Mouse (Mus musculus) liver, postnatal 0 days (tissue): ENCODE measurements at regions not wholly inside any gene's neighbourhood (a gene's known extent, or its start where the extent isn't known, plus 50 kb on each side); places are given as distances from the start of the nearest gene placed in this dataset.

Source experiments
- CTCF ChIP-seq: sonication (generic); IDR thresholded peaks from 2 replicates; pipeline ENCODE4 v1.5.1; 2016; ENCODE audit warnings: antibody characterized with exemption, low read depth
- EP300 ChIP-seq: IDR thresholded peaks from 2 replicates; pipeline ENCODE4 v1.6.1; 2016; ENCODE audit warnings: antibody characterized with exemption, low read depth, mild to moderate bottlenecking

DNA sequence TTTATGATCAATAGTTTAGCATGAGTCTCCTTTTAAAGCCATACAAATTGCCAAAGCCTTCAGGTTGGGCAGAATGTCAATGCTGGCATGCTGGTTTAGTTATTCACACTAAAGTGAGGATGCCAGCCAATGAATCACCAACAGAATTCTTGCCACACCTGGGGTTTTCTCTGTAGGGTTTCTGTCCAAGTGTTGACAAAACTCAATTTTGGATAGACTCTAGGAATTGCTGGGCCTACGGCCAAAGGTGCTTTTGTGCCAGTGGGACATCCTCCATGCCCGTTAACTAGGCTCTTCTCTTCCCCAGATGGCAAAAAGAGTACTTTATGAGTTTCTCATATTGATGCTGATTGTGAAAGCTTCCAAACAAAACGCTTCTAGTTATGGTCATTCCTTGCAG, 167.6 kb upstream of the Gm9833 start:
- no peak for TF ChIP-seq CTCF
- no peak for TF ChIP-seq EP300
